Mouse (Mus musculus) cerebellum, postnatal 25 days (tissue): Measurements from ENCODE around the gene Mmadhc.

Experiments
- DNase-seq, 2 experiments: peaks; one replicate each; pipeline ENCODE4 v3.0.0; 2021; ENCODE audit warnings: mixed read lengths in 2 of 2

Mmadhc gene

GRCm38 (mm10) chr2:50264059-50264458, 32.5 kb downstream of the Mmadhc start:
- DNase-seq = no peak

- DNase-seq = no peak
These were observed 41.6 kb downstream of the Mmadhc start for GRCm38 (mm10) chr2:50254955-50255354.

GRCm38 (mm10) chr2:50248551-50248950, 48.0 kb downstream of the Mmadhc start:
- DNase-seq = no peak

GRCm38 (mm10) chr2:50233491-50233890, 63.1 kb downstream of the Mmadhc start:
- no peak for DNase-seq
